Mouse (Mus musculus) limb, embryonic 13.5 days (tissue): Measurements from ENCODE around the gene Gm6583. TPM values are rescaled to one million over a fixed set of nuclear protein-coding genes. Genes with fewer than 3 reads are reported as not detected.

Experiments
- ATAC-seq: fragments of 200-750 bp; cut with Nextera tagmentation; 2 replicates; pipeline ENCODE4 v1.8.0; 2017; ENCODE audit warnings: low read depth, moderate number of reproducible peaks, moderate TSS enrichment; ENCODE audit not compliant: low FRiP score
- H3K27ac ChIP-seq: fragments of 300-500 bp; sonication (generic); 2 replicates; pipeline ENCODE4 v1.5.1; 2015; ENCODE audit warnings: inconsistent platforms, mild to moderate bottlenecking, moderate library complexity
- H3K27me3 ChIP-seq: fragments of 300-500 bp; sonication (generic); 2 replicates; pipeline ENCODE4 v1.6.1; 2015; ENCODE audit warnings: mild to moderate bottlenecking, inconsistent platforms
- H3K36me3 ChIP-seq: fragments of 300-500 bp; sonication (generic); 2 replicates; pipeline ENCODE4 v1.6.1; 2015; ENCODE audit warnings: inconsistent platforms, mild to moderate bottlenecking, moderate library complexity
- H3K4me1 ChIP-seq: fragments of 300-500 bp; sonication (generic); 2 replicates; pipeline ENCODE4 v1.6.1; 2015; ENCODE audit warnings: inconsistent platforms
- H3K4me2 ChIP-seq: fragments of 300-500 bp; sonication (generic); replicated peaks from 2 replicates; pipeline ENCODE4 v1.6.1; 2015; ENCODE audit warnings: inconsistent platforms, mild to moderate bottlenecking, moderate library complexity
- H3K4me3 ChIP-seq: fragments of 300-500 bp; sonication (generic); 2 replicates; pipeline ENCODE4 v1.5.1; 2015; ENCODE audit warnings: moderate library complexity, mild to moderate bottlenecking, inconsistent platforms
- H3K9ac ChIP-seq: fragments of 300-500 bp; sonication (generic); 2 replicates; pipeline ENCODE4 v1.6.1; 2015; ENCODE audit warnings: mild to moderate bottlenecking, inconsistent platforms
- H3K9me3 ChIP-seq: fragments of 300-500 bp; sonication (generic); 2 replicates; pipeline ENCODE4 v1.6.1; 2016; ENCODE audit warnings: inconsistent platforms
- WGBS: fragments of 180-500 bp; shearing (Covaris S2); methylation state at CpG from one replicate; pipeline ENCODE4 v1.1.7; 2015; 5-methylcytosine and 5-hydroxymethylcytosine counted together
- polyA plus RNA-seq: library from polyadenylated mRNA; unstranded; fragments of >200 nt; fragmentation: Nextera tagmentation; extraction: Ambion mirVana; gene quantifications from 2 replicates; pipeline ENCODE4 v1.2.1, GENCODE M21; 2015

The Gm6583 gene
- polyA plus RNA-seq, 1 experiment from 2014 or later = 0.18 TPM

DNA sequence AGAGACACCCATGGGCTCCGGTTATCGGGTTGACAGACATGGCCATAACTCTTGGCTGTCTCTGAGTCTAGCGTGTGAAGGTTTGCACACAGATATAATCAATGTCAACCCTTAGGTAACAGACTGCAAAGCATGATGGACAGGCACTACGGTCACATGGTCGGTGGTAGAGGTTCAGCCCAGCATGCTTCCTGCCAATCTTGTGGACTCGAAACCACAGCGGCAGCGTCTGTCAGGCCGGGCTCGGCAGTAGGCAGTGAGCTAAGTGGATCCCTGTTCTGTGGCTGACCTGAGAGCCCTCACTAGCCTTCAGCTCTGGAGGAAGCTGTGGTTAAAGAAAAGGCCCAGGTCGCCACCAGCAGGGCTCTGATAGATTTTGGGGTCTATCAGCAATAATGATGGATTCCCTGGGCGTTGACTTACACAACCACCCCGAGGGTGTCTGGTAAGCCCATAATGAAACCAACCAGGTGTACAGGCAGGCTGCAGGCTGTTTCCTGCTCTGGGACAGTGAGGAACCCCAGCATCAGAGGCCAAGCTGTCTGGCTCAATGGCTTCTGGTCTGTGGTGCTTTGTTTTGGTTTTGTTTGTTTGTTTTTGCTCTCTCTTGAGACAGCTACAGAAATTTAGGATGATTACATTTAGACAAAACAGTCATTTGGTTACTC, 29.1 kb upstream of the Gm6583 start:
- peaks cover 43% of the 10 kb centered on the region for H3K36me3 ChIP-seq
- H3K27me3 ChIP-seq = no peaks in the 10 kb centered on the region
- H3K9me3 ChIP-seq = no peaks in the 10 kb centered on the region
- WGBS = 92% methylated on average over 13 of the region's 13 CpGs
- H3K27ac ChIP-seq = no peak overlapping the region
- H3K9ac ChIP-seq = no peak overlapping the region
- no peak for ATAC-seq
- H3K4me1 ChIP-seq = peaks cover 18% of the 10 kb centered on the region
- no peak overlapping the region for H3K4me2 ChIP-seq
- no peak overlapping the region for H3K4me3 ChIP-seq

DNA sequence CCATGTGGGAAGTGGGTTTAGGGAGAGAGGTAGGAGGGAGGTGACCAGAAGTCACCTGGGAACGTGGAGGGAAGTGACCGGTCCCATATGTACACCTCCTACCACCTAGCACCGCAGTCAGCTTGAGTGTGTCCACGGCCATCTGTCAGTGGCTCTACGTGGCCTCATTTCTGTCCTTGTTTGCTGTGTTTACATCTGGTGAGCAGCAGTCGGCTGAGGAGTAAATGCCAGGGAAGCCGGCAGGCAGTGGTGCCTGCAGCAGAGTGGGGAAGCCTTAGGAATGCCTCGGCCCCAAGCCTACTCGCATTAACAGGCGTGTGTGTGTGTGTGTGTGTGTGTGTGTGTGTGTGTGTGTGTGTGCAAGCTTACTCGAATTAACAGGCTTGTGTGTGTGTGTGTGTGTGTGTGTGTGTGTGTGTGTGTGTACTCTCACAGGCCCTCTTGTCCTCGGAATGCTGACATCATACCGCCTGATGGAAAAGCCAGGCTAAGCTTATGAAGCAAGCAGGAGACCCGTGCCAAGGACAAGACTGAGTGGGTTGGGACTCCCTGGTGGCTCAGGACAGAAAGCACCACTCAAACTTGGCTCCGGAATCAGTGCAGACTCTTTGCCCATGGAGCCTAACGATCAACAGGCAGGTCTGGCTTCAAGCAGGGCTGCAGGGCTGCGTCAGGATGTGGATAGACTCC, 27.0 kb upstream of the Gm6583 start:
- WGBS = 46% methylated on average over 16 of the region's 17 CpGs
- Histone ChIP-seq H3K27me3 (no peaks in the 10 kb centered on the region), H3K27ac (peak overlapping the region; percentile 55; the same call in 1 of the 2 replicates), H3K4me2 (no peak overlapping the region), H3K9ac (no peak overlapping the region; the same call in 1 of the 2 replicates), H3K4me1 (peaks cover 14% of the 10 kb centered on the region), H3K36me3 (peaks cover 61% of the 10 kb centered on the region), H3K9me3 (no peaks in the 10 kb centered on the region), H3K4me3 (no peak overlapping the region)
- peak; percentile 80 for ATAC-seq

DNA sequence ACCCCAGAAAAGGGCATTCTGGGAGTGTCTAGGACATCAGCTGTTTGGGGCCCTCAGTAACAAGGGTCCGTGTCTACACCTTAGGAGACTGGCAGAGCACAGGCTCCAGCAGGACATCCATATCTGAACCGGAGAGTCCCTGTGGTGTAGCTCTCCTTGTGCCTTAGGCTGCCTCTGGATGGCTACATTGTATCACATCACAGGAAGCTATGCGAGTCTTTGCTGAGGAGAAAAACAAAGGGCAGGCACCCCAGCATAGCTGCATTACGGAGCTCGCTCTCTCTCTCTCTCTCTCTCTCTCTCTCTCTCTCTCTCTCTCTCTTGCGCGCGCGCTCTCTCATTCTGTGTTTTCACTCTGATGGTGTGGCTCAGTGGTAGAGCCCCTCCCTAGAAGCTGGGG, 26.2 kb upstream of the Gm6583 start:
- H3K4me2 ChIP-seq = no peak overlapping the region
- H3K4me3 ChIP-seq = no peak overlapping the region
- H3K4me1 ChIP-seq = peaks cover 14% of the 10 kb centered on the region
- WGBS = 84% methylated on average over 9 of the region's 9 CpGs
- H3K27ac ChIP-seq = no peak overlapping the region
- no peaks in the 10 kb centered on the region for H3K9me3 ChIP-seq
- no peak for ATAC-seq
- H3K9ac ChIP-seq = no peak overlapping the region
- H3K27me3 ChIP-seq = no peaks in the 10 kb centered on the region
- H3K36me3 ChIP-seq = peaks cover 63% of the 10 kb centered on the region

DNA sequence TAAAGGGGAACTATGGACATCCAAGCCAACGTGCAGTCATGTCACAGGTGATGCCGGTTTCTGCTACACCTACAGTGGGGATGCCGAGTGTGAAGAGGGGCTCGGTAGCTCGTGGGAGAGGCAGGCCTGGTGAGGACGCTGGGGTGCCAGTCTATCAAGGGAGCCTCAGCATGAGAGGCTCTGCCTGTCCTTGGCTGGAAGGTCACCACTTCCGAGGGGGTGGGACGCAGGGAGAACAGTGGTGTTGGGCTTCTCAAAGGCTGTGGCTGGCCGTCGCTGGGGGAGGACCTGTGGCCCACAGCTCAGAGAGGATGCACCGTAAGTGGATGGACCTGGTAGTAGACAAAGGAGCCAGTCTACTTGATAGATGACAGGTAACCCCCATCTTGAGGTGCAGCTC, 25.3 kb upstream of the Gm6583 start:
- Histone ChIP-seq H3K27ac (no peak overlapping the region), H3K27me3 (no peaks in the 10 kb centered on the region), H3K4me3 (no peak overlapping the region), H3K9ac (no peak overlapping the region; the same call in 1 of the 2 replicates), H3K36me3 (peaks cover 58% of the 10 kb centered on the region), H3K4me1 (peaks cover 14% of the 10 kb centered on the region), H3K9me3 (no peaks in the 10 kb centered on the region), H3K4me2 (no peak overlapping the region)
- WGBS = 89% methylated on average over 11 of the region's 11 CpGs
- no peak for ATAC-seq

DNA sequence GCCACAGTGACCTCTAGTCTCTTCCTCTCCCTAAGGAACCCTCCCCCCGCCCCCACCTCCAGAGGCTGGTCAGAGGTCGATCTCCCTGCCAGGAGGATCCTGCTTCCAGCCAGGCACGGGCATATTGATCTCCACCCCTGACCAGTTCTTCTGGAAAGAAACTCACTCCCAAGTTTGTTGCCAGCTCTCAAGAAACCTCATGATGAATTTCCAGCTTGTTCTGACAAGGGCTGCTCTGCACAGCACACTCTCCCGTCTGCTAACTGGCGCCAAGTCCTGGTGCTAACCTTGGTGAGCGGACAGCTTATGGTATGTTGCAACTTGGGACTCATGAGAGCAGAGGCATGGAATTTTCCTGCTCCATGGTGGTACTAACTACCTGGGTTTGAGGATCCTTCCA, 22.9 kb upstream of the Gm6583 start:
- Histone ChIP-seq H3K4me1 (peaks cover 14% of the 10 kb centered on the region), H3K36me3 (peaks cover 66% of the 10 kb centered on the region), H3K27ac (no peak overlapping the region), H3K9me3 (no peaks in the 10 kb centered on the region), H3K4me3 (no peak overlapping the region), H3K9ac (no peak overlapping the region), H3K27me3 (no peaks in the 10 kb centered on the region), H3K4me2 (no peak overlapping the region)
- 76% methylated on average over 6 of the region's 6 CpGs for WGBS
- no peak for ATAC-seq

DNA sequence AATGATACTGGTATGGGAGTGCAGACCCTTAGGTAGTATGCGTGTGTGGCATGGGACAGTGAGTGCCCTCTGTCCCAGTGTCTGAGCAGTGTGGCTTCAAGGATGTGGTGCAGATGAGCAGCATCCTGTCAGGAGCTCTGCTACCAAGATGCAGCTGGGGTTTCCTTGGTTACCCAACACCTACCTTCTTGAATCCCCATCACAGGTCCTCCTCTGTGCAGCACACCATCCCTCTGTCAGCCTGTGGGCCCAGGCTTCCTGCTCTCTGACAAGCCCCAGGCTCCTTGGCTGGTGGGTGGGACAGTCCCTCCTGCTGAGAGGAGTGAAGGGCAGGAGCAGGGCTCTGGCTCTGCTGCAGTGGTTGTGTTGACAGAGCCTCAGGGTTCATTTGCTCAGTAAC, 21.5 kb upstream of the Gm6583 start:
- H3K4me1 ChIP-seq = peaks cover 2% of the 10 kb centered on the region; the same call in 1 of the 2 replicates
- no peak for ATAC-seq
- H3K4me3 ChIP-seq = no peak overlapping the region
- H3K27ac ChIP-seq = no peak overlapping the region
- no peak overlapping the region for H3K4me2 ChIP-seq
- no peak overlapping the region; the same call in 1 of the 2 replicates for H3K9ac ChIP-seq
- no peaks in the 10 kb centered on the region for H3K27me3 ChIP-seq
- no peaks in the 10 kb centered on the region for H3K9me3 ChIP-seq
- 80% methylated on average over 1 of the region's 1 CpGs for WGBS
- peaks cover 80% of the 10 kb centered on the region for H3K36me3 ChIP-seq

DNA sequence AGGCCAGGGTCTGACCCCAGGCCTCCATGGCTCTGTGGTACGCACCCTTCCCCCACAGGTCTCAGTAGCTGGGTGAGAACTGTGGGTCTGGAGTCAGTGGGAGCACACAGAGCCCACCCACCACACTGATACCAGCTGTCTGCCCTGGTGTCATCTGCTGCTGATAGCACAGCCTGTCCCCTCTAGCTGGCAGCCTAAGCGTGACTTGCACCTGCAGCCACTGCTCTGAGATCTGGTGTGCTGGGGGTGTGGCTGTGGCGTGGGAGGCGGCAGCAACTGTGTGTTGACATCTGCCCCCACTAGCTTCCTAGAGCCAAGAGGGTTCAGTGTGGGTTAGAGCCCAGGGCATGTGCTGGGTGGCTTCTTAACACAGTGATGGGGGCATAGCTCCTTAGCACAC, 20.3 kb upstream of the Gm6583 start:
- 87% methylated on average over 4 of the region's 4 CpGs for WGBS
- no peak overlapping the region for H3K4me2 ChIP-seq
- H3K9me3 ChIP-seq = no peaks in the 10 kb centered on the region
- no peak overlapping the region for H3K4me3 ChIP-seq
- H3K27ac ChIP-seq = no peak overlapping the region
- peaks cover 91% of the 10 kb centered on the region for H3K36me3 ChIP-seq
- H3K4me1 ChIP-seq = no peaks in the 10 kb centered on the region
- no peak overlapping the region for H3K9ac ChIP-seq
- no peak for ATAC-seq
- H3K27me3 ChIP-seq = no peaks in the 10 kb centered on the region

DNA sequence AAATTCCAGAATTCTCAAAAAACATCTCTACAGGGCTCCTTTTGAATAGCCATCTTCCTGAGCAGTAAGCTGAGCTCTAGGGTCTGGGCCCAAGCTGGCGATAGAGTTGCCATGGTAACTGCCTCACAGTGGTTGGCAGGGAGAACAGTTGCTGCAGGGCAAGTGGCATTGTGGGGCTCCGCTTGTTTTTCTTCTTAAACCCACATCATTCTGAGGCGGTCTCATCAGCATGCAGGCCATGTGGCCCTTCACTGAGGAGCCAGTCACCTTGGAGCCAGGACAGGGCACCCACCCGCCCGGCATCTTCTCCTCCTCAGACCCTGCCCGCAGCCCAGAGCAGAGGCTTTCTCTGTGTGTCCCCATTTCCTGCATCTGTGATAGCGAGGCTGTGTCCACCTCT, 16.1 kb upstream of the Gm6583 start:
- no peak overlapping the region for H3K9ac ChIP-seq
- H3K4me1 ChIP-seq = no peaks in the 10 kb centered on the region
- H3K9me3 ChIP-seq = no peaks in the 10 kb centered on the region
- ATAC-seq = no peak
- no peaks in the 10 kb centered on the region for H3K27me3 ChIP-seq
- H3K4me2 ChIP-seq = no peak overlapping the region
- peaks cover 92% of the 10 kb centered on the region for H3K36me3 ChIP-seq
- H3K27ac ChIP-seq = no peak overlapping the region
- no peak overlapping the region for H3K4me3 ChIP-seq
- 71% methylated on average over 7 of the region's 7 CpGs for WGBS

DNA sequence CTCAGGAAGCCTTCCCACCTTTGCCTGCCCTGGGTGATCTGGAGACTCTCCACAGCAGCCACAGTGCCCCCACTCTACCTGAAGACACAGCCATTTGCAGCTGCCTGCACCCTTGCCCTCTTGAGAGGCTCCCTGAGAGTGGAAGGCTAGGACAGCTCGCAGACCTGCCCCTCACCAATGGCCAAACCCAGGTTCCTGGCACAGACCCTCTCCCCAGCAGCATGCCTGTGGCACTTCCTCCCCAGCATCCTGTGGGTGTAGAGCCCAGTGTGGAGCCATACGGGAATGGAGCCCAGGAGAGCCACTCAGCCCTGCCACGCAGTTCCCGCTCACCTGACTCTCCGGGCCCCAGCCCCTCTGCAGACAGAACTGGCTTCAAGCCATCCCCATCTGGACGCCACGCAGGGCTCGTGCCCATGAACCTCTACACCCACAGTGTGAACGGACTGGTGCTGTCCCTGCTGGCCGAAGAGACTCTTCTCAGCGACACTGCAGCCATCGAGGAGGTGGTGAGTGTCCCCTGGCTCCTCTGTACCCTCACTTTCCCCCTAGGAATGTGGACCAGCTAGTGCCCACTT, 14.5 kb upstream of the Gm6583 start:
- no peak overlapping the region for H3K4me3 ChIP-seq
- H3K4me1 ChIP-seq = no peaks in the 10 kb centered on the region
- no peaks in the 10 kb centered on the region for H3K27me3 ChIP-seq
- H3K9ac ChIP-seq = no peak overlapping the region
- no peak overlapping the region for H3K27ac ChIP-seq
- no peak for ATAC-seq
- no peaks in the 10 kb centered on the region for H3K9me3 ChIP-seq
- WGBS = 93% methylated on average over 12 of the region's 12 CpGs
- peaks cover 89% of the 10 kb centered on the region for H3K36me3 ChIP-seq
- no peak overlapping the region for H3K4me2 ChIP-seq

DNA sequence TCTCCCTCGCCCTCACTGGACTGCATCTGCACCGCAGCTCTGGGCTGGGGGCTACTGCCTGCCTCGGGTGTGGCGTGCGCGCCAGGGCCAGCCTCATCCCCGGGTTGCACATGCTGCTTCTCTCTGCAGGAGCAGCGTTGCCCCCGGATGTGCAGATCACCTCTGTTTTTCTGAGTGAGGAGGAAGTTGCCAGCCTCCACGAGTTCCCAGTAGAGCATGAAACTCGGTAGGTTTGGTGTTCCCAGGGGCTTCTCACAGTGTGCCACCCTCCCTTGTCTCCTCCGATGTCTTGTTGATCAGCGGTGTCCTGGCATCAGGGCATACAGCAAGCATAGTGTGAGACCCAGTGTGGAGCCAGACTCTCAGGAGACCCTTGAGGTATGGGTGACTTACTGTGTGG, 13.5 kb upstream of the Gm6583 start:
- peaks cover 7% of the 10 kb centered on the region for H3K4me1 ChIP-seq
- no peaks in the 10 kb centered on the region for H3K9me3 ChIP-seq
- H3K4me2 ChIP-seq = no peak overlapping the region
- peaks cover 89% of the 10 kb centered on the region for H3K36me3 ChIP-seq
- no peaks in the 10 kb centered on the region for H3K27me3 ChIP-seq
- no peak overlapping the region for H3K4me3 ChIP-seq
- H3K27ac ChIP-seq = no peak overlapping the region
- H3K9ac ChIP-seq = no peak overlapping the region
- no peak for ATAC-seq
- 94% methylated on average over 13 of the region's 13 CpGs for WGBS

DNA sequence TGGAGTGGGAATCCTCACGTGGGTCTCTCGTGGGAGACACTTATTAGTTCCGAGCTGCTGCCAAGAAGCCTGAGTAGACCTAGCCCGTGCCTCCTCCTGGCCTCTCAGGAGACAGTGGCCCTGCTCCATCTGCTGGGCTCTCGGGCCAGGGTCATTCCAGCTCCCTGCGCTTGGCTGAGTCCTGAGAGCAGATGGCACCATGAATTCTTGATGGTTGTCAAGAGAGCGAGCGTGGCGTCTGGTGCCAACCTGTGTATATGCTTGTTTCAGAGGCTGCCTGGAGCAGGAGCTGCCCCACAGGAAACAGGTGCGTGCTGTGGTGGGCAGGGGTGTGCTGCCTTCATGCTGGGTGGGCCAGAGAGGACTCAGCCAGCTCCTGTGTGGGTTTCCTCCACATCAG, 12.8 kb upstream of the Gm6583 start:
- peaks cover 89% of the 10 kb centered on the region for H3K36me3 ChIP-seq
- no peak for ATAC-seq

DNA sequence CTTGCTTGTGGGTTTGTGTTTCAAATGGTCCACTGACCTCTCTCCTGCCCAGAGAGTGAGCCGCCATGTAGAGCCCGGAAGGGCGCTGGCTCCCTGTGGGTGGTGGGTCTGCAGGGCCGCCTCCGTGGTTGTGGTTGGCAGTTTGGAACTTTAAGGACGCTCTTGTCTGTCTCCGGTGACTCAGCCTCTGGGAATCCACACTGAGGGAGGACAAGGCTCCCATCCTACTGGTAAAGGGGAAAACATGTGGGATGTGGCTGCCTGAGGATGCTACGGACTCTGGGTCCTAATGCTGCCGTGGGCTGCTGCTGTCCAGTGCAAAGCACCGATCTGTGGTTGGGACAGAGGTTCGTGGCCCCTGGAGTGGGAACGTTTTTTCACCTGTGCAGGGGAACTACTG, 12.1 kb upstream of the Gm6583 start:
- Histone ChIP-seq H3K36me3 (peaks cover 89% of the 10 kb centered on the region), H3K4me3 (no peak overlapping the region), H3K9me3 (no peaks in the 10 kb centered on the region), H3K9ac (no peak overlapping the region), H3K27ac (no peak overlapping the region), H3K4me2 (no peak overlapping the region), H3K27me3 (no peaks in the 10 kb centered on the region), H3K4me1 (peaks cover 15% of the 10 kb centered on the region)
- 91% methylated on average over 12 of the region's 12 CpGs for WGBS
- ATAC-seq = no peak

More for the DNA sequence above, 12.8 kb upstream of the Gm6583 start:
- H3K4me3 ChIP-seq = no peak overlapping the region
- peaks cover 13% of the 10 kb centered on the region for H3K4me1 ChIP-seq
- no peak overlapping the region for H3K9ac ChIP-seq
- 91% methylated on average over 10 of the region's 10 CpGs for WGBS
- H3K4me2 ChIP-seq = no peak overlapping the region
- H3K27ac ChIP-seq = no peak overlapping the region
- no peaks in the 10 kb centered on the region for H3K9me3 ChIP-seq
- H3K27me3 ChIP-seq = no peaks in the 10 kb centered on the region
